Mouse (Mus musculus) brain, embryonic 14.5 days (tissue): ENCODE measurements around the gene Rnf26.

Source experiments
- CTCF ChIP-seq: fragments of 200-500 bp; IDR thresholded peaks from 2 replicates; pipeline ENCODE4 v1.5.1; 2012; ENCODE audit warnings: inconsistent platforms, mild to moderate bottlenecking, moderate library complexity, borderline replicate concordance; ENCODE audit not compliant: insufficient read depth, insufficient read length; ENCODE audit errors: extremely low read depth
- POLR2A ChIP-seq: fragments of 200-500 bp; IDR thresholded peaks from 2 replicates; pipeline ENCODE4 v1.6.1; 2012; ENCODE audit warnings: mild to moderate bottlenecking, inconsistent platforms, borderline replicate concordance; ENCODE audit not compliant: poor library complexity, insufficient read depth, insufficient read length, severe bottlenecking; ENCODE audit errors: extremely low read depth

GRCm38 (mm10) chr9:44067960-44068330, 45.4 kb downstream of the Rnf26 start:
- TF ChIP-seq CTCF (no peak), POLR2A (no peak)
